Mouse (Mus musculus): Measurements from ENCODE around the gene Agtpbp1. TPM values are rescaled to one million over a fixed set of nuclear protein-coding genes. Genes with fewer than 3 reads are reported as not detected.

Agtpbp1 gene
- total and polyA plus RNA-seq, 3 experiments, result 24.2 to 117 (median 33.7) TPM

DNA sequence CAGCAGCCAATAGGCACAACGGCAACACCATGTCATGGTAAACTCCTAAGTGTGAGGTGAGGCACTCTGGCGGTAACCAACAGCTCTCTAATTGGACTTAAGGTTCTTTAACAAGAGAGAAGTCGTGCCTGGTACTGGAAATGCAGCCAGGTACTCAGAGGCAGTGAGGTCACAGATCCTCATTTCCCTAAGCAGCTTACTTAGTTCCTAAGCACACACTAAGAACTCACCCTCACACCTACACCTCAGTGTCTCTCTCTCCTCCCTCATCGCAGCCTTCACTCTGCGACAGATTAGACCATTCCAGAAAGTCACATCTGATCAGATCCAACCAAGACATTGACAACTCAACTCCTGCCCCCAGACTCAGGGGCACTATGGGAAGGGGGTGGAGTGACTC, 45.0 kb downstream of the Agtpbp1 start:
- TF ChIP-seq NELFE (IDR thresholded peaks at IDR 0.05; ENCODE audit: low read depth, low read length) (no peak), CHD1 (IDR thresholded peaks at IDR 0.05; ENCODE audit: low read depth, low read length) (no peak), TAL1 (IDR thresholded peaks at IDR 0.05; ENCODE audit: low read length) (no peak), MYC (IDR thresholded peaks at IDR 0.05; ENCODE audit: low read depth, low read length) (no peak), SMC3 (IDR thresholded peaks at IDR 0.05; ENCODE audit: low read depth, low read length) (no peak), ZC3H11A (IDR thresholded peaks at IDR 0.05; ENCODE audit: low read depth, low read length) (no peak), MEF2A (IDR thresholded peaks at IDR 0.05; ENCODE audit: extremely low read depth, insufficient replicate concordance, low read depth, low read length, poor library complexity, severe bottlenecking) (no peak)
- Histone ChIP-seq H3K4me1 (ENCODE audit: control insufficient read depth in 1 of 2, insufficient read depth in 2 of 2, low read length in 2 of 2) (peaks cover 0 to 3% of the 10 kb centered on the region in 2 experiments; a peak in 3 of 4 replicates), H3K9ac (ENCODE audit: control insufficient read depth, low read depth, low read length, poor library complexity, severe bottlenecking) (no peak overlapping the region)

DNA sequence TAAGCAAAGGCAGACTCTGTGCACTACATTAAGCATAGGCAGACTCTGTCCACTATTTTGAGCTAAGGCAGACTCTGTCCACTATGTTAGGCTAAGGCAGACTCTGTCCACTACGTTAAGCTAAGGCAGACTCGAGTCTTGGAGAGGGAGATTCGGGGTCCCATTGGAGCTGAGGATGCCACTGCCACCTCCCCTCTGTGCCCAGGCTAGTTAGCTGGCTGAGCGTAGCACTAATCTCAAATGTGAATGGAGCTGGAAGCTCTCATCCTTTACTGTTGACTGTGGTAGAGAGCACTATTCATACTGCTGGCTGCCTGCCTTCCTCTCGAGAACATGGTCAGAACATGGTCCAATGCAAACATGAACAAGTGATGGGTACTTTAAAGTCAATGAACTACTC, 46.4 kb downstream of the Agtpbp1 start:
- 0 out of 2 replicates have a peak, but pooled peaks cover 1% of the 10 kb centered on the region for H3K79me2 ChIP-seq (ENCODE audit: control insufficient read depth, insufficient read depth, low read length, poor library complexity)
- no peak for DNase-seq (ENCODE audit: low read depth, low spot score)
- no peaks in the 10 kb centered on the region for H3K4me1 ChIP-seq (ENCODE audit: control insufficient read depth in 1 of 2, insufficient read depth in 2 of 2, low read length in 2 of 2)
- TF ChIP-seq SIN3A (IDR thresholded peaks at IDR 0.05; ENCODE audit: low read length), result no peak
- TF ChIP-seq HCFC1 (IDR thresholded peaks at IDR 0.05; ENCODE audit: low read depth, low read length), result no peak
- peaks cover 0 to 6% of the 10 kb centered on the region in 2 experiments; a peak in 2 of 4 replicates for H3K36me3 ChIP-seq (ENCODE audit: control insufficient read depth in 1 of 2, insufficient read depth in 2 of 2, low read length in 2 of 2)
- no peak overlapping the region for H3K4me3 ChIP-seq (ENCODE audit: control insufficient read depth in 1 of 2, insufficient read depth in 1 of 2, low read depth in 2 of 2, low read length in 2 of 2)
- no peaks in the 10 kb centered on the region for H3K9me3 ChIP-seq (replicated peaks; ENCODE audit: insufficient read depth, low read length)
- no peaks in the 10 kb centered on the region for H3K27me3 ChIP-seq (ENCODE audit: control insufficient read depth in 1 of 2, insufficient read depth in 2 of 2, low read length in 2 of 2)
- H3K9ac ChIP-seq (ENCODE audit: control insufficient read depth, low read depth, low read length, poor library complexity, severe bottlenecking), result no peak overlapping the region
- H3K27ac ChIP-seq (ENCODE audit: control insufficient read depth, low read depth, low read length), result no peak overlapping the region

More for the DNA sequence above, 45.0 kb downstream of the Agtpbp1 start:
- H3K9me3 ChIP-seq (replicated peaks; ENCODE audit: insufficient read depth, low read length), result no peaks in the 10 kb centered on the region
- peaks cover 2 to 3% of the 10 kb centered on the region in 2 experiments; a peak in 3 of 4 replicates for H3K36me3 ChIP-seq (ENCODE audit: control insufficient read depth in 1 of 2, insufficient read depth in 2 of 2, low read length in 2 of 2)
- H3K27ac ChIP-seq (ENCODE audit: control insufficient read depth, low read depth, low read length), result no peak overlapping the region
- DNase-seq (ENCODE audit: low read depth, low spot score), result no peak
- peaks cover 4% of the 10 kb centered on the region; the same call in 1 of the 2 replicates for H3K79me2 ChIP-seq (ENCODE audit: control insufficient read depth, insufficient read depth, low read length, poor library complexity)
- H3K4me3 ChIP-seq (ENCODE audit: control insufficient read depth in 1 of 2, insufficient read depth in 1 of 2, low read depth in 2 of 2, low read length in 2 of 2), result no peak overlapping the region
- H3K27me3 ChIP-seq (ENCODE audit: control insufficient read depth in 1 of 2, insufficient read depth in 2 of 2, low read length in 2 of 2), result no peaks in the 10 kb centered on the region

DNA sequence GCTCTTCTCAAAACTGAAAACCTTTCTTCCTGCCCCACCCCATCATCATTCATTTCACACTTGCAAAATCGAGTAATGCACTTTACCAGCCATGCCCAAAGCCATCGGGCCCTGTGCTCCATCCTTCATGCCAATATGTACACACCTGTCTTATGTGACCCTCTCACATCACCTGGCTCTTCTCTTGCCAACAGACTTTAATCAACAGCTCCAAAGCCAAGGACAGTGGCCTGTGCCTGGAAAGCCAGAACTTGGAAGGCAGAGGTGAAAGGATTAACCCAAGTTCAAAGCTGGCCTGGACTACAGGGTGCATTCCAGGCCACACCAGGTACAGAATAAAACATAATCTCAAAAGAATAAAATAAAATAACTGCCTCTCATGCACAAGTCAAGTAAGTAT, 48.4 kb downstream of the Agtpbp1 start:
- H3K27ac ChIP-seq (ENCODE audit: control insufficient read depth, low read depth, low read length), result no peak overlapping the region
- H3K79me2 ChIP-seq (ENCODE audit: control insufficient read depth, insufficient read depth, low read length, poor library complexity), result no peaks in the 10 kb centered on the region
- H3K36me3 ChIP-seq (ENCODE audit: control insufficient read depth in 1 of 2, insufficient read depth in 2 of 2, low read length in 2 of 2), result peaks cover 0 to 10% of the 10 kb centered on the region in 2 experiments; a peak in 2 of 4 replicates
- H3K9me3 ChIP-seq (replicated peaks; ENCODE audit: insufficient read depth, low read length), result no peaks in the 10 kb centered on the region
- H3K4me1 ChIP-seq (ENCODE audit: control insufficient read depth in 1 of 2, insufficient read depth in 2 of 2, low read length in 2 of 2), result no peaks in the 10 kb centered on the region
- no peak overlapping the region for H3K4me3 ChIP-seq (ENCODE audit: control insufficient read depth in 1 of 2, insufficient read depth in 1 of 2, low read depth in 2 of 2, low read length in 2 of 2)
- H3K9ac ChIP-seq (ENCODE audit: control insufficient read depth, low read depth, low read length, poor library complexity, severe bottlenecking), result no peak overlapping the region
- no peaks in the 10 kb centered on the region for H3K27me3 ChIP-seq (ENCODE audit: control insufficient read depth in 1 of 2, insufficient read depth in 2 of 2, low read length in 2 of 2)
- DNase-seq (ENCODE audit: low read depth, low spot score), result no peak
- TF ChIP-seq MAX (IDR thresholded peaks at IDR 0.05; ENCODE audit: low read length) (no peak), SMC3 (IDR thresholded peaks at IDR 0.05; ENCODE audit: low read depth, low read length) (no peak), RAD21 (IDR thresholded peaks at IDR 0.05; ENCODE audit: low read depth, low read length) (no peak), GATA1 (IDR thresholded peaks at IDR 0.05; ENCODE audit: low read depth, low read length) (no peak), BHLHE40 (IDR thresholded peaks at IDR 0.05; ENCODE audit: borderline replicate concordance, low read depth, low read length) (no peak), ETS1 (IDR thresholded peaks at IDR 0.05; ENCODE audit: low read depth, low read length) (no peak), TAL1 (IDR thresholded peaks at IDR 0.05; ENCODE audit: low read length) (no peak), CHD1 (IDR thresholded peaks at IDR 0.05; ENCODE audit: low read depth, low read length) (no peak), MYC (IDR thresholded peaks at IDR 0.05; ENCODE audit: low read depth, low read length) (no peak), TBP (IDR thresholded peaks at IDR 0.05; ENCODE audit: low read depth, low read length) (no peak), SIN3A (IDR thresholded peaks at IDR 0.05; ENCODE audit: low read length) (no peak), NRF1 (IDR thresholded peaks at IDR 0.05; ENCODE audit: insufficient read depth, low read depth, low read length, poor library complexity, severe bottlenecking) (no peak), MYB (IDR thresholded peaks at IDR 0.05; ENCODE audit: low read depth, low read length) (no peak), UBTF (IDR thresholded peaks at IDR 0.05; ENCODE audit: borderline replicate concordance, insufficient read depth, low read depth, low read length) (no peak), USF2 (IDR thresholded peaks at IDR 0.05; ENCODE audit: borderline replicate concordance in 1 of 2, insufficient read depth in 1 of 2, low read depth in 1 of 2, low read length in 2 of 2) (no peak), ZMIZ1 (IDR thresholded peaks at IDR 0.05; ENCODE audit: low read depth, low read length) (no peak), MXI1 (IDR thresholded peaks at IDR 0.05; ENCODE audit: low read depth, low read length) (no peak), MAZ (IDR thresholded peaks at IDR 0.05; ENCODE audit: low read depth, low read length) (no peak), MAFK (IDR thresholded peaks at IDR 0.05; ENCODE audit: borderline replicate concordance, low read depth, low read length) (no peak)
